Mouse (Mus musculus) limb, embryonic 12.5 days (tissue): ENCODE measurements around the gene Ggt6. TPM values are rescaled to one million over a fixed set of nuclear protein-coding genes. Genes with fewer than 3 reads are reported as not detected.
A peak's percentile ranks its signal among the peaks of the same experiment; 100 is the strongest.

Source experiments
- ATAC-seq: fragments of 200-750 bp; cut with Nextera tagmentation; 2 replicates; pipeline ENCODE4 v1.8.0; 2017; ENCODE audit warnings: low read depth, moderate TSS enrichment; ENCODE audit not compliant: insufficient number of reproducible peaks, insufficient read depth, low FRiP score, low TSS enrichment
- H3K27ac ChIP-seq: fragments of 300-500 bp; sonication (generic); 2 replicates; pipeline ENCODE4 v1.5.1; 2016; ENCODE audit warnings: mild to moderate bottlenecking, moderate library complexity
- H3K27me3 ChIP-seq: fragments of 300-500 bp; sonication (generic); 2 replicates; pipeline ENCODE4 v1.6.1; 2016; ENCODE audit warnings: mild to moderate bottlenecking, moderate library complexity
- H3K36me3 ChIP-seq: fragments of 300-500 bp; sonication (generic); 2 replicates; pipeline ENCODE4 v1.6.1; 2016; ENCODE audit warnings: mild to moderate bottlenecking, moderate library complexity
- H3K4me1 ChIP-seq: fragments of 300-500 bp; sonication (generic); replicated peaks from 2 replicates; pipeline ENCODE4 v1.6.1; 2016
- H3K4me2 ChIP-seq: fragments of 300-500 bp; sonication (generic); 2 replicates; pipeline ENCODE4 v1.6.1; 2016; ENCODE audit warnings: mild to moderate bottlenecking, moderate library complexity
- H3K4me3 ChIP-seq: fragments of 300-500 bp; sonication (generic); replicated peaks from 2 replicates; pipeline ENCODE4 v1.5.1; 2016; ENCODE audit warnings: mild to moderate bottlenecking
- H3K9ac ChIP-seq: fragments of 300-500 bp; sonication (generic); replicated peaks from 2 replicates; pipeline ENCODE4 v1.6.1; 2016; ENCODE audit warnings: mild to moderate bottlenecking, moderate library complexity
- H3K9me3 ChIP-seq: fragments of 300-500 bp; sonication (generic); 2 replicates; pipeline ENCODE4 v1.6.1; 2016; ENCODE audit warnings: mild to moderate bottlenecking, moderate library complexity
- WGBS: fragments of 180-500 bp; shearing (Covaris S2); methylation state at CpG from one replicate; pipeline ENCODE4 v1.1.7; 2016; 5-methylcytosine and 5-hydroxymethylcytosine counted together
- polyA plus RNA-seq: library from polyadenylated mRNA; unstranded; fragments of >200 nt; fragmentation: Nextera tagmentation; extraction: Ambion mirVana; gene quantifications from 2 replicates; pipeline ENCODE4 v1.2.1, GENCODE M21; 2016

The Ggt6 gene
- 0.15 and 0.36 TPM in 2 replicates for polyA plus RNA-seq

DNA sequence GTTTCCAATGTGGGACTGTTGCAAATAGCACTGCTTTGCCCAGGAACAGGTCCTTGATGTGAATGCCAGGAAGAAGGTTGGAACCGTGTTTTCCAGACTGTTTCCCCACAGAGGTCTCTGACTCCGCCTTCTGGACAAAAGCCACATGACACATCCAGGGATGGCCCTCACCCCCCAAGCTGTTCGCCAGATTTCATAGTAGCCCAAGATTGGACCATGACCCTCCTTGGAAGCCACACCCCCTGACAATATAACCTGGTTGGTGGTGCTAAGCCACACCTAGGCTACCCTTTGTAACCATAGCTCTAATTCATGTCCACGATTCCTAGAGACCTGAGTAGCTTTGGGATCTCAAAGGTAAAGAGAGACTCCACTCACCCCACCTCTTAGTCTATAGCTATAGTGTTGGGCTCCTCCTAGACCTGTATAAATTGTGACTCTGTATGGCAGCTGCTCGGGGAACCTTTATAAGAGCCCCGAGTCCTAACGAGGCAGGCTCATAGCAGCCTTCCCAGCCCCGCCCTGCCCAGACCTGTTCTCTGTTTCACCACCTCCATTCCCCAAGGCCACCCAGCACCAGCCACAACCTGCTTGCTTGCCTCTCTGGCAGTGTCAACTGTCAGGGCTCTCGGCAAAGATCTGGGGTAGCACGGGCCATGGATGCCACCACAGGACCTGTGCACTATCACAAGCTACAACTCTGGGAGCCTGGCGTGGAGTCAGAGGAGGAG is at the start of gene Ggt6:
Ggt6 (plus strand) TSS at position 564 of the 731 bp plus-strand sequence.
- Histone ChIP-seq H3K27me3 (no peaks in the 10 kb centered on the region), H3K9me3 (no peaks in the 10 kb centered on the region), H3K36me3 (no peaks in the 10 kb centered on the region), H3K4me1 (no peaks in the 10 kb centered on the region), H3K9ac (no peak within 1 kb of the TSS), H3K4me3 (no peak within 1 kb of the TSS), H3K27ac (no peak within 1 kb of the TSS), H3K4me2 (no peak within 1 kb of the TSS)
- 58% methylated on average over 11 of the region's 11 CpGs for WGBS
- ATAC-seq, result no peak

DNA sequence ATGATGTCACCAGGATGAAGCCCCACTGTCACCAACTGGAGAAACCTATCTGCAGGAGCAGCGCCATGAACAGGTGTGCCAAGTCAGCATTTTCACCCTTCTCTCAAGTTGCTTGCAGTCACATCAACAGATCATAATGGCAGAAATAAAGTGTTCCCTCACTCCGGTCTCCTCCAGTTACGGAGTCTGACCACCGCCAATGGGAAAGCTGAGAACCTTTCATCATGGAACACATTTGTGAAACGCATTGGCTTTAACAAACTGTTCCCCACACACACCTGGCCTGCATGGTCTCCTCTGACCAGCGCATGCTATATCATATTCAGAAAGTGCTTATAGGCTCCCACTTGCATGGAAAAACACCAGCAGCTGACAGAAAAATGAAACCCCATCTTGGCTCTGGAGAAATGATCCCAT is 47.2 kb upstream of the Ggt6 start:
- peak; percentile 84 for ATAC-seq
- H3K4me3 ChIP-seq, result no peak overlapping the region
- peak overlapping the region; percentile 59; the same call in 1 of the 2 replicates for H3K27ac ChIP-seq
- 63% methylated on average over 6 of the region's 6 CpGs for WGBS
- H3K27me3 ChIP-seq, result no peaks in the 10 kb centered on the region
- H3K9me3 ChIP-seq, result no peaks in the 10 kb centered on the region
- H3K9ac ChIP-seq, result no peak overlapping the region
- no peak overlapping the region for H3K4me2 ChIP-seq
- no peaks in the 10 kb centered on the region for H3K36me3 ChIP-seq
- peaks cover 16% of the 10 kb centered on the region for H3K4me1 ChIP-seq

DNA sequence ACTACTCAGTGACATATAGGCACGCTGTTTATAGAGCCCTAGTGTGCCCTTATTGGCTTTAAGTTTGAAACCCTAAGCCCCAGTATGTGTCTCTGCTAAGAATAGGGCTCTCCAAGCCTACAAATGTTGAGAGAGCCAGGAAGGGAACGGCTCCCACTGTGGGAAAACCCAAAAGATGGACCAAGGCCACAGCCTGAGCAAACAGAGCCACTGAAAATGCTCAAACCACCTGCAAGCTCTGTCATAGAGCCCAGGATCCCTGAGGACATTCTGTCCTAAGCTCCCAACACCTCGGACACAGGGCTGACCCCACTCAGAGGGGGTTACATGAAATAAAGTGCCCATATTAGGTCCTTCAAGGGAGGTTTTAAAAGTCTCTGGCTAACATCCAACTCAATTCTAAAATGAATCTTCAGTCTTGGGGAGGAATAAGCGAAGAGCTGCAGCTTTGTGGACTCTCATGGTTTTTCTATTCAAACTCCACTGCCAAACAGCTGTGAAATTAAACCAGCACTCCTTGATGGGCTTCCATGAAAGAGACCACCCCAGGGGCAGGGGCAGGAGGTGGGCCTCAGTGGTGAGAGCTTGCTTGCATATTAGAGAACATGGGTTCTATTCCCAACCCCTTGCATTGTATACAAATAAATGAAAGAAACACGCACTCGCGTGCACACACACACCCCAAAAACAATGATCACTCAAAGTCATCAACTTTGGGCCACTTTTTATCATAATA is 45.8 kb upstream of the Ggt6 start:
- H3K27ac ChIP-seq, result peak overlapping the region; percentile 68
- WGBS, result 75% methylated on average over 7 of the region's 7 CpGs
- no peak overlapping the region for H3K4me3 ChIP-seq
- no peak overlapping the region for H3K4me2 ChIP-seq
- H3K36me3 ChIP-seq, result no peaks in the 10 kb centered on the region
- H3K4me1 ChIP-seq, result peaks cover 26% of the 10 kb centered on the region
- ATAC-seq, result no peak
- H3K9me3 ChIP-seq, result no peaks in the 10 kb centered on the region
- no peaks in the 10 kb centered on the region for H3K27me3 ChIP-seq
- H3K9ac ChIP-seq, result no peak overlapping the region

GRCm38 (mm10) chr11:72391181-72391580 is 44.1 kb upstream of the Ggt6 start:
- Histone ChIP-seq H3K4me1 (peaks cover 35% of the 10 kb centered on the region), H3K4me3 (no peak overlapping the region), H3K4me2 (no peak overlapping the region), H3K9ac (no peak overlapping the region), H3K36me3 (no peaks in the 10 kb centered on the region), H3K9me3 (no peaks in the 10 kb centered on the region), H3K27me3 (no peaks in the 10 kb centered on the region), H3K27ac (no peak overlapping the region)
- ATAC-seq, result no peak
- WGBS, result 90% methylated on average over 13 of the region's 13 CpGs

DNA sequence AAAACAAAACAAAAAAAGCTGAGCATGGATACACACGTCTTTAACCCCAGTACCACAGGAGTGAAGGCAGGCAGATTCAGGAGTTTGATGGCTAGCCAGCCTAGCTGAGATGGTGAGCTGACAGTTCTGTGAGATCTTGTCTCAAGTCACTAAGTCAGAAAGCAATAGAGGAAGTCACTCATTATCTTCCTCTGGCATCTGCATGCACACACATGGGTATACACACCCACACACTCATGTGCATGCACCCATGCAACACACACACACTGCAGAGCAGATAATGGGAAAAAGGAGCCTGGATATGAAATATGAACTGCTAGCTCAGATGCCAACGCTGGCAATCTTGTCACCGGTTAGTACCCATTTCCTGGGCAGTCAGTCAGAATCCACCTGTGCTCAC is 42.1 kb upstream of the Ggt6 start:
- Histone ChIP-seq H3K9ac (no peak overlapping the region), H3K27me3 (no peaks in the 10 kb centered on the region), H3K4me1 (peaks cover 45% of the 10 kb centered on the region), H3K4me3 (no peak overlapping the region), H3K27ac (no peak overlapping the region), H3K36me3 (no peaks in the 10 kb centered on the region), H3K9me3 (no peaks in the 10 kb centered on the region), H3K4me2 (no peak overlapping the region)
- ATAC-seq, result no peak
- 82% methylated on average over 3 of the region's 3 CpGs for WGBS

DNA sequence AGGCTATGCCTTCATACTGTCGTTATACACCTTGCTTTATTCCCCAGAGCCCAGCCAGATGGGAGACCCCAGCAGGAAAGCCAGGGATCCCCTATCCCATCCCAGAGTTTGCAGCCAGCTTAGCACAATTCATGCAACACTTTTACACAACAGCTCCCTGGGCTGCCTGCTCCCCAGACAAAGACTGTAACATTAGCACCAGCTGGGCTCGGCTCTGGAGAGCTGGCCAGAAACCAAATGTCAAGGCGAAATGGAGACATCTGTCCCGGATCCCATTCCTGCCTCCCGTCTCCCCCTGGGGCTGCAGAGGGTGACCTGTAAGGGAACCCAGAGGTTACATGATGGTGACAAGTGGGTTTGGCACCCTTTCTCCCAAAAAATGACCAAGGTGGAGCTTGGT is 41.7 kb upstream of the Ggt6 start:
- H3K27ac ChIP-seq, result 0 out of 2 replicates have a peak overlapping the region, but pooled peaks have one; percentile 31
- H3K4me3 ChIP-seq, result no peak overlapping the region
- ATAC-seq, result no peak

DNA sequence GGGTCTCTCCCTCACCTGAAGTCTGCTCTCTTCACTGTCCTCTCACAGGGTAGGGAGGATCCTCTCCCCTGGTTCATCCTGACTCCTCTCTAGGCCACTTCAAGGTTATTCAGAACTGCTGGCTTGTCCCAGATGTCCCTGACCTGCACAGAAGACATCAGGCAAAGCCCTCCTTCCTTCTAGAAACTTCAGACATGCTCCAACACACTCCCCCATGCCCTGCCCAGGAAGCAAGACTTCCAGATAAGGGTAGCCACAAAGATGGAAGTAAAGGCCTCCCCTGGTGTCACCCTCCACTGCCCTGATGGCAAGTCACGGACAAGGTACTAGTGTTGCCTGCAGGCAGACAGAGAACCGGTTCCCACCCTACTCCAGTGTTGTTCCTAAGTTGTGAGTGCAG is 40.6 kb upstream of the Ggt6 start:
- no peak overlapping the region for H3K9ac ChIP-seq
- H3K4me3 ChIP-seq, result no peak overlapping the region
- WGBS, result 75% methylated on average over 2 of the region's 2 CpGs
- no peaks in the 10 kb centered on the region for H3K9me3 ChIP-seq
- peaks cover 3% of the 10 kb centered on the region; the same call in 1 of the 2 replicates for H3K36me3 ChIP-seq
- H3K4me2 ChIP-seq, result no peak overlapping the region
- no peak overlapping the region for H3K27ac ChIP-seq
- no peaks in the 10 kb centered on the region for H3K27me3 ChIP-seq
- H3K4me1 ChIP-seq, result peaks cover 36% of the 10 kb centered on the region
- no peak for ATAC-seq

More for the DNA sequence above, 41.7 kb upstream of the Ggt6 start:
- Histone ChIP-seq H3K36me3 (no peaks in the 10 kb centered on the region), H3K4me1 (peaks cover 45% of the 10 kb centered on the region), H3K9me3 (no peaks in the 10 kb centered on the region), H3K27me3 (no peaks in the 10 kb centered on the region), H3K4me2 (no peak overlapping the region), H3K9ac (no peak overlapping the region)
- 27% methylated on average over 5 of the region's 5 CpGs for WGBS

DNA sequence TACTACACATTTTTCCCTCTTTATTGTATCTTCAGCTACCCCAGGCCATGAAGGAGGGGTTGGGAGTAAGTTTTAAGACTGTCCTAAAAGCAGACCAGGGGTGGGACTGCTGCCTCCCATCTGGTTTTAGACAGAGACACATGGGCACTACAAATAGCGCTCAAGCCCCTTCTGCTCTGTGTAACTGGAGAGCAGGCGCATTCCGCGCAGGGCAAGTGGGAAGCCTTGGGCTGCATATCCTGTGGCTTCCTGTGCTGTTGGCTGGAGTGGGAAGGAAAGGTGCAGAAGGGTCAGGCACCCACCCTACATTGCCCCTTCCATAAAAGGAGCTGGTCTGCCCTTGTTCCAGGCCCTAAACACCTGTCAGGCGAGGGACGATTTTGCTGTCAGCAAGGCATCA is 39.7 kb upstream of the Ggt6 start:
- H3K4me3 ChIP-seq, result no peak overlapping the region
- H3K36me3 ChIP-seq, result peaks cover 8% of the 10 kb centered on the region; the same call in 1 of the 2 replicates
- H3K9me3 ChIP-seq, result no peaks in the 10 kb centered on the region
- no peak overlapping the region for H3K27ac ChIP-seq
- no peak overlapping the region for H3K4me2 ChIP-seq
- H3K27me3 ChIP-seq, result no peaks in the 10 kb centered on the region
- no peak overlapping the region for H3K9ac ChIP-seq
- H3K4me1 ChIP-seq, result peaks cover 29% of the 10 kb centered on the region
- WGBS, result 51% methylated on average over 6 of the region's 6 CpGs
- ATAC-seq, result no peak

DNA sequence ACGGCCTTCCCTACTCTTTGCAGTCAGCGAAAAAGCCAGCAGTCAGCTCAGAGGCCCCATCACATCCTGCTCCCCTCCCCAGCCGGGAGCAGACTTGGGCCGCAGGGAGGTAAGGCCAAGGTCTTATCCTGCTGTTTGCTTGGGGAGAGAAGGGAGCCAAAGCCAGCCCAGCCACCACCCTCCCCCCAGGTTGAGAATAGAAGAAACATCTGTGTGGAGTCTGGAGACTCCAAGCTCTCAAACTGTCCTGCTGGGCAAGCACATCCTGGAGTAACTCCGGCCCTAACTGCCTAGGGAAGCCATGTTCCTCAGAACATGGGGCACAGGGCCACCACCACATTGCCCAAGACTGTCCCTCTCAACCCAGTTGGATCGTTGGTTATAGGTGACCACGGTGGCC is 38.7 kb upstream of the Ggt6 start:
- Histone ChIP-seq H3K4me3 (no peak overlapping the region), H3K9me3 (no peaks in the 10 kb centered on the region), H3K36me3 (peaks cover 8% of the 10 kb centered on the region; the same call in 1 of the 2 replicates), H3K27me3 (no peaks in the 10 kb centered on the region), H3K27ac (peak overlapping the region; percentile 56), H3K4me2 (no peak overlapping the region), H3K4me1 (peaks cover 31% of the 10 kb centered on the region), H3K9ac (no peak overlapping the region)
- no peak; the same call in 1 of the 2 replicates for ATAC-seq
- 73% methylated on average over 7 of the region's 7 CpGs for WGBS

DNA sequence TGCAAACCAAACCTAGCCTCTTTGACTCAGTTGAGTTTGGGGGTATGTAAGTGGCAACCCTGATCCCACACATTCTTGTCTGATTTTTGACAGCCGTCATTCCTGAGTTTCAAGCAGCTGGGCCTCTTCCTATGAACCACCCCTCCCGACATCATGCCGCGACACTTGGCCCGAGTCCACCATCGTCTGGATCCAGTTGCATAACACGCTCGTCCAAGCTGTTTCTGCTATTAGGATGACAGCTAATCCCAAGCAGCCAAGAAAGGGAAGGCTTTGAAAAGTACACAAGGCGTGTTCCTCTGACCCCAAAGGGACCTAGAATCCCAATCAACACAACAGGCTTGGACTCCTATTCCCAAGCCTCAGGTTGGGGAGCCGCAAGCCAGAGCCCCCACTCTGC is 38.3 kb upstream of the Ggt6 start:
- WGBS, result 78% methylated on average over 10 of the region's 10 CpGs
- Histone ChIP-seq H3K4me2 (no peak overlapping the region), H3K9ac (no peak overlapping the region), H3K27ac (peak overlapping the region; percentile 56; the same call in 1 of the 2 replicates), H3K4me3 (no peak overlapping the region), H3K4me1 (peaks cover 32% of the 10 kb centered on the region), H3K36me3 (peaks cover 8% of the 10 kb centered on the region; the same call in 1 of the 2 replicates), H3K9me3 (no peaks in the 10 kb centered on the region), H3K27me3 (no peaks in the 10 kb centered on the region)
- no peak for ATAC-seq

DNA sequence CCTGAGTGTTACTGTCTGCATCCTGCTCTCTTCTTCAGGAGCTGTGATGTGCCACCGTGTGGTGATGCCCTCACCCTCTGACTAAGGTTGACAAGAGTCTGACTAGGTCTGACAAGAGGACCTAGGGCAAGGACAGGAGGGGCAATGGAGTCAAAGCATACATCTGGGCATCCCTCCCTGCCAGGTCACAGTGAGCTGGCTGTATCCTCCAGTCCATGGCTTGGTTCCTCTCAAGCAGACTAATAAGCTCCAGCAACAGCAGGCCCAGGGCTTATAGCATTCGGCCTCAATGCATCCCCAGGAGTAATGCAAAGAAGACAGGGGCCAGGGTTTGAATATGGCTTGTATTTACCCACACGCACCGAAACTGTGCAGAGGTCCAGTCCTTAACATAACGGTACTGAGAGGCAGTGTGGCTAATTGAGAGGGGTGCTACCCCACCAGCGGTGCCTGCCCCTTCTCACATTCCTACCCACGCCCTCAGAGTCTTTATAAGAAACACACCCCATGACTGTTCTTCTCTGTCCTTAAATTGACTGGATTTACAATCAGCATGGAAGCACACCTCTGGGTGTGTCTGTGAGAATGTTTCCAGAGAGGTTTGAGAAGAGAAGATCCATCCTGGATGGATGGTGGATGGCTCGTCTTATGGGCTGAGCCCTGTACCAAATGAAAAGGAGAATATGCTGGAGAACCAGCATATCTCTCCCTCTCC is 37.4 kb upstream of the Ggt6 start:
- no peak overlapping the region for H3K27ac ChIP-seq
- H3K9me3 ChIP-seq, result no peaks in the 10 kb centered on the region
- H3K4me3 ChIP-seq, result no peak overlapping the region
- H3K4me2 ChIP-seq, result no peak overlapping the region
- ATAC-seq, result no peak
- peaks cover 8% of the 10 kb centered on the region; the same call in 1 of the 2 replicates for H3K36me3 ChIP-seq
- H3K9ac ChIP-seq, result no peak overlapping the region
- WGBS, result 80% methylated on average over 8 of the region's 8 CpGs
- peaks cover 32% of the 10 kb centered on the region for H3K4me1 ChIP-seq
- no peaks in the 10 kb centered on the region for H3K27me3 ChIP-seq
